Mouse (Mus musculus): ENCODE results near the gene Mrpl54.

Mrpl54 gene

GRCm38 (mm10) chr10:81266211-81267105 is at the start of gene Mrpl54, which contains the start of gene Apba3:
Gene Mrpl54 (minus strand): TSS chr10:81266934.
Gene Apba3 (plus strand): TSS chr10:81266960.
- in situ Hi-C loops (cut with MboI), result no loop called here

GRCm38 (mm10) chr10:81315587-81315986 is 48.9 kb upstream of the Mrpl54 start:
- in situ Hi-C loops (cut with MboI), result no loop called here

- in situ Hi-C loops (cut with MboI), result no loop called here
Measured at GRCm38 (mm10) chr10:81314201-81314600, 47.5 kb upstream of the Mrpl54 start.

GRCm38 (mm10) chr10:81313581-81313980 is 46.8 kb upstream of the Mrpl54 start:
- in situ Hi-C loops (cut with MboI), result no loop called here

- in situ Hi-C loops (cut with MboI), result no loop called here
Measured at GRCm38 (mm10) chr10:81309571-81309970, 42.8 kb upstream of the Mrpl54 start.

GRCm38 (mm10) chr10:81306837-81307682 is 40.3 kb upstream of the Mrpl54 start:
- in situ Hi-C loops (cut with MboI), result no loop called here

GRCm38 (mm10) chr10:81306173-81306668 is 39.5 kb upstream of the Mrpl54 start:
- in situ Hi-C loops (cut with MboI), result no loop called here

- in situ Hi-C loops (cut with MboI), result no loop called here
Measured at GRCm38 (mm10) chr10:81305663-81306062, 38.9 kb upstream of the Mrpl54 start.

GRCm38 (mm10) chr10:81304597-81305238 is 38.0 kb upstream of the Mrpl54 start:
- in situ Hi-C loops (cut with MboI), result no loop called here

GRCm38 (mm10) chr10:81303761-81304160 is 37.0 kb upstream of the Mrpl54 start:
- in situ Hi-C loops (cut with MboI), result no loop called here

GRCm38 (mm10) chr10:81303258-81303657 is 36.5 kb upstream of the Mrpl54 start:
- in situ Hi-C loops (cut with MboI), result no loop called here

GRCm38 (mm10) chr10:81302781-81303218 is 36.1 kb upstream of the Mrpl54 start:
- in situ Hi-C loops (cut with MboI), result no loop called here

GRCm38 (mm10) chr10:81302288-81302687 is 35.6 kb upstream of the Mrpl54 start:
- in situ Hi-C loops (cut with MboI), result no loop called here

- in situ Hi-C loops (cut with MboI), result no loop called here
Measured at GRCm38 (mm10) chr10:81301321-81301720, 34.6 kb upstream of the Mrpl54 start.

GRCm38 (mm10) chr10:81300352-81300907 is 33.7 kb upstream of the Mrpl54 start:
- in situ Hi-C loops (cut with MboI), result no loop called here

- in situ Hi-C loops (cut with MboI), result loop anchor here (10.0 kb wide), 1 partner anchor 45 kb away; the partner anchor contains the start of gene Gipc3
Measured at GRCm38 (mm10) chr10:81299585-81300351, 33.0 kb upstream of the Mrpl54 start.

GRCm38 (mm10) chr10:81298369-81299100 is 31.8 kb upstream of the Mrpl54 start:
- in situ Hi-C loops (cut with MboI), result loop anchor here (10.0 kb wide), 1 partner anchor 46 kb away; the partner anchor contains the start of gene Gipc3

- in situ Hi-C loops (cut with MboI), result loop anchor here (10.0 kb wide), 1 partner anchor 47 kb away; the partner anchor contains the start of gene Gipc3
Measured at GRCm38 (mm10) chr10:81297845-81298244, 31.1 kb upstream of the Mrpl54 start.

GRCm38 (mm10) chr10:81297246-81297645 is 30.5 kb upstream of the Mrpl54 start:
- in situ Hi-C loops (cut with MboI), result loop anchor here (10.0 kb wide), 1 partner anchor 48 kb away; the partner anchor contains the start of gene Gipc3

- in situ Hi-C loops (cut with MboI), result loop anchor here (10.0 kb wide), 1 partner anchor 50 kb away; the partner anchor contains the start of gene Gipc3
Measured at GRCm38 (mm10) chr10:81295185-81295584, 28.5 kb upstream of the Mrpl54 start.

All from mature B cell (primary cell).